Mouse (Mus musculus) limb, embryonic 11.5 days (tissue): ENCODE measurements around the gene Gm29110. TPM values are rescaled to one million over a fixed set of nuclear protein-coding genes. Genes with fewer than 3 reads are reported as not detected.
"Not testable (repeated sequence)": the region's sequence is repeated elsewhere in the genome, so short reads cannot be mapped to it uniquely, and the experiment has no call there.

ENCODE experiments used
- ATAC-seq: fragments of 200-750 bp; cut with Nextera tagmentation; 2 replicates; pipeline ENCODE4 v1.8.0; 2017; ENCODE audit warnings: low read depth; ENCODE audit not compliant: insufficient number of reproducible peaks, low FRiP score, low TSS enrichment
- DNase-seq: peaks from one replicate; pipeline ENCODE4 v3.0.0-alpha.2; 2015; ENCODE audit warnings: low spot score
- H3K27ac ChIP-seq: fragments of 300-500 bp; sonication (generic); replicated peaks from 2 replicates; pipeline ENCODE4 v1.5.1; 2014; ENCODE audit warnings: low read depth, mild to moderate bottlenecking, low read length
- H3K27me3 ChIP-seq: fragments of 300-500 bp; sonication (generic); 2 replicates; pipeline ENCODE4 v1.6.1; 2014; ENCODE audit warnings: mild to moderate bottlenecking, low read length, mixed read lengths; ENCODE audit not compliant: control insufficient read depth, insufficient read depth
- H3K36me3 ChIP-seq: fragments of 300-500 bp; sonication (generic); 2 replicates; pipeline ENCODE4 v1.6.1; 2014; ENCODE audit warnings: mild to moderate bottlenecking, low read length, moderate library complexity, mixed read lengths; ENCODE audit not compliant: control insufficient read depth, insufficient read depth
- H3K4me1 ChIP-seq: fragments of 300-500 bp; sonication (generic); 2 replicates; pipeline ENCODE4 v1.6.1; 2014; ENCODE audit warnings: low read length, mixed read lengths; ENCODE audit not compliant: control insufficient read depth, insufficient read depth
- H3K4me2 ChIP-seq: fragments of 300-500 bp; sonication (generic); 2 replicates; pipeline ENCODE4 v1.6.1; 2014; ENCODE audit warnings: low read depth, mild to moderate bottlenecking, moderate library complexity; ENCODE audit not compliant: severe bottlenecking
- H3K4me3 ChIP-seq: fragments of 300-500 bp; sonication (generic); 2 replicates; pipeline ENCODE4 v1.5.1; 2014; ENCODE audit warnings: low read depth, low read length
- H3K9ac ChIP-seq: fragments of 300-500 bp; sonication (generic); 2 replicates; pipeline ENCODE4 v1.6.1; 2014; ENCODE audit warnings: mild to moderate bottlenecking, low read length
- H3K9me3 ChIP-seq: fragments of 300-500 bp; sonication (generic); 2 replicates; pipeline ENCODE4 v1.6.1; 2016; ENCODE audit warnings: low read length; ENCODE audit not compliant: control insufficient read depth
- WGBS: fragments of 180-500 bp; shearing (Covaris S2); extraction: QIAGEN DNeasy Blood & Tissue Kit; methylation state at CpG from one replicate; pipeline ENCODE4 v1.1.7; 2014; 5-methylcytosine and 5-hydroxymethylcytosine counted together
- polyA plus RNA-seq: library from polyadenylated mRNA; unstranded; fragments of >200 nt; fragmentation: Nextera tagmentation; extraction: Ambion mirVana; gene quantifications from 2 replicates; pipeline ENCODE4 v1.2.1, GENCODE M21; 2014

Gene Gm29110
- not detected in 2 replicates for polyA plus RNA-seq

- DNase-seq, H3K36me3 ChIP-seq, H3K9ac ChIP-seq, H3K9me3 ChIP-seq, H3K27me3 ChIP-seq, ATAC-seq, H3K4me2 ChIP-seq, H3K4me1 ChIP-seq, H3K4me3 ChIP-seq, H3K27ac ChIP-seq: not testable (repeated sequence)
- 80% methylated on average over 1 of the region's 6 CpGs for WGBS
These were observed at the start of gene Gm29110 for GRCm38 (mm10) chrY:74470231-74470630. Gm29110 (plus strand) TSS chrY:74470531.

Other genes with a start within 250 kb of the Gm29110 start
- not detected in 2 replicates for gene Gm21913, start 153.4 kb downstream of the Gm29110 start, polyA plus RNA-seq